Mouse (Mus musculus) heart, postnatal 0 days (tissue): Measurements from ENCODE around the gene Hus1. TPM values are rescaled to one million over a fixed set of nuclear protein-coding genes. Genes with fewer than 3 reads are reported as not detected.
A peak's percentile ranks its signal among the peaks of the same experiment; 100 is the strongest.

Source experiments
- ATAC-seq: fragments of 200-750 bp; cut with Nextera tagmentation; 2 replicates; pipeline ENCODE4 v1.8.0; 2017; ENCODE audit warnings: low read depth, moderate number of reproducible peaks, moderate library complexity; ENCODE audit not compliant: insufficient read depth
- DNase-seq: peaks from one replicate; pipeline ENCODE4 v3.0.0-alpha.2; 2016; ENCODE audit warnings: low spot score
- H3K27ac ChIP-seq: fragments of 300-500 bp; sonication (generic); 2 replicates; pipeline ENCODE4 v1.5.1; 2014; ENCODE audit warnings: low read depth, mild to moderate bottlenecking
- H3K27me3 ChIP-seq: fragments of 300-500 bp; sonication (generic); 2 replicates; pipeline ENCODE4 v1.6.1; 2014; ENCODE audit warnings: low read length, mixed read lengths; ENCODE audit not compliant: control insufficient read depth, insufficient read depth
- H3K36me3 ChIP-seq: fragments of 300-500 bp; sonication (generic); replicated peaks from 2 replicates; pipeline ENCODE4 v1.6.1; 2014; ENCODE audit warnings: low read length, mixed read lengths; ENCODE audit not compliant: control insufficient read depth, insufficient read depth
- H3K4me1 ChIP-seq: fragments of 300-500 bp; sonication (generic); 2 replicates; pipeline ENCODE4 v1.6.1; 2014; ENCODE audit warnings: antibody characterized with exemption; ENCODE audit not compliant: control insufficient read depth, insufficient read depth
- H3K4me2 ChIP-seq: fragments of 300-500 bp; sonication (generic); 2 replicates; pipeline ENCODE4 v1.6.1; 2014; ENCODE audit warnings: low read depth, mild to moderate bottlenecking, low read length, moderate library complexity
- H3K4me3 ChIP-seq: fragments of 300-500 bp; sonication (generic); 2 replicates; pipeline ENCODE4 v1.5.1; 2014; ENCODE audit warnings: low read depth, low read length
- H3K9ac ChIP-seq: fragments of 300-500 bp; sonication (generic); replicated peaks from 2 replicates; pipeline ENCODE4 v1.6.1; 2014; ENCODE audit warnings: low read depth, low read length, mixed read lengths
- H3K9me3 ChIP-seq: fragments of 300-500 bp; sonication (generic); replicated peaks from 2 replicates; pipeline ENCODE4 v1.6.1; 2016; ENCODE audit warnings: low read length; ENCODE audit not compliant: control insufficient read depth
- CTCF ChIP-seq: IDR thresholded peaks from 2 replicates; pipeline ENCODE4 v1.5.1; 2016; ENCODE audit warnings: antibody characterized with exemption, control low read depth, low read depth
- EP300 ChIP-seq: IDR thresholded peaks from 2 replicates; pipeline ENCODE4 v1.6.1; 2016; ENCODE audit warnings: antibody characterized with exemption, low read depth
- WGBS: fragments of 180-500 bp; shearing (Covaris S2); extraction: QIAGEN DNeasy Blood & Tissue Kit; methylation state at CpG from one replicate; pipeline ENCODE4 v1.1.7; 2014; 5-methylcytosine and 5-hydroxymethylcytosine counted together
- polyA plus RNA-seq: library from polyadenylated mRNA; unstranded; fragments of >200 nt; fragmentation: Nextera tagmentation; extraction: Ambion mirVana; gene quantifications from 2 replicates; pipeline ENCODE4 v1.2.1, GENCODE M21; 2015
- total RNA-seq: library from RNA; depleted of rRNA; stranded (reverse); fragments of >200 nt; gene quantifications from 2 replicates; pipeline ENCODE4 v1.2.3, GENCODE M21; 2014; ENCODE audit warnings: low replicate concordance

Gene Hus1
- total and polyA plus RNA-seq, 2 experiments from 2014 or later: 8.4 to 14.4 TPM

DNA sequence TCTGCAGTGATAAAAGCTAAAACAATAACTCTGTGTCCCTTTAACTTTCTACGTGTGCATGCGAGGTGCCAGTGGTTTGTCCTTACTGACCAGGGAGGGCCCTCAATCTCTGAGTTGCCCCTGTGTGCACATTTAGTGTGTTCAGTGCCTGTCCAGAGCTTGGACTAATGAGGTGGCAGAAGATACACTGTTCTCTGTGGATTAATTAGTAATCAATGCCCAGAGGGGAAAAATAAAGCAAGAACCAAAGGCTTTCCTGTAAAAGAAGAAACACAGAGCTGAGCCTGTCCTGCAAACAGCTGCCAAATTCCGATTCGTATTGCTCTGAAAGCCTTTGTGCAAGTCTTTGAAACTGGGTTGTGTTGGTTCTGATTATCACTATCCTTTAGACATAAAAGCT is 39.2 kb upstream of the Hus1 start:
- H3K27ac ChIP-seq: no peak overlapping the region
- H3K9ac ChIP-seq: no peak overlapping the region
- no peak for ATAC-seq
- H3K36me3 ChIP-seq: no peaks in the 10 kb centered on the region
- WGBS: 67% methylated on average over 4 of the region's 4 CpGs
- H3K4me1 ChIP-seq: peaks cover 18% of the 10 kb centered on the region
- H3K9me3 ChIP-seq: no peaks in the 10 kb centered on the region
- TF ChIP-seq CTCF (no peak), EP300 (no peak)
- no peak for DNase-seq
- no peak overlapping the region for H3K4me3 ChIP-seq
- H3K4me2 ChIP-seq: peak overlapping the region; percentile 80
- no peaks in the 10 kb centered on the region for H3K27me3 ChIP-seq

DNA sequence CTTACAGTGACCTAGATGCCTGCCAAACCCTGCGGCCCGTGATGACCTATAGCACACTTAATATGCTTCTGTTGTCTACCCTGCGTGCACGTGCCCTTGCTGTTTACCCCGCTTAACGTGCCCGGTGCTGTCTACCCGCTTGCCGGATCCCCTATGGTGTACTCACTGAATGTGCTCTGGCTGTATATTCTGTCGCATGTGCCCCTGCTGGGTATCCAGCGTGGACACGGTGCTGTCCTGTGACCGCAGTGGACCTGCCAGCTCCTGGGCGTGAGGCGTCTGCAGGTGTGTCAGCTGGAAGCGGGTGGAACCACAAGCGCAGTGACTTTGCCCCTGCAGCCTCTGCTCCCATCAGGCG is 37.7 kb upstream of the Hus1 start, which contains the start of gene Sun3:
Gene Sun3, minus strand, starts transcription at position 289 of the 358 bp plus-strand sequence.
- Histone ChIP-seq H3K4me1 (peaks cover 18% of the 10 kb centered on the region), H3K9me3 (no peaks in the 10 kb centered on the region), H3K36me3 (no peaks in the 10 kb centered on the region), H3K4me2 (peak within 1 kb of the TSS; percentile 80), H3K27me3 (no peaks in the 10 kb centered on the region), H3K9ac (peak within 1 kb of the TSS; percentile 1; the same call in 1 of the 2 replicates), H3K4me3 (peak within 1 kb of the TSS; percentile 54), H3K27ac (peak within 1 kb of the TSS; percentile 88)
- TF ChIP-seq EP300 (no peak), CTCF (no peak)
- WGBS: under 1% methylated on average over 18 of the region's 18 CpGs
- DNase-seq: no peak
- peak; percentile 25 for ATAC-seq

- Histone ChIP-seq H3K4me3 (peak within 1 kb of the TSS; percentile 54), H3K36me3 (no peaks in the 10 kb centered on the region), H3K9me3 (no peaks in the 10 kb centered on the region), H3K9ac (peak within 1 kb of the TSS; percentile 1; the same call in 1 of the 2 replicates), H3K4me2 (peak within 1 kb of the TSS; percentile 80), H3K4me1 (peaks cover 18% of the 10 kb centered on the region), H3K27me3 (no peaks in the 10 kb centered on the region), H3K27ac (peak within 1 kb of the TSS; percentile 88)
- peak; percentile 97 for ATAC-seq
- peak; percentile 91 for DNase-seq
- WGBS: 3% methylated on average over 21 of the region's 21 CpGs
- TF ChIP-seq EP300: no peak
- no peak for TF ChIP-seq CTCF
These were observed 37.2 kb upstream of the Hus1 start, which contains the start of gene Gm11992 for GRCm38 (mm10) chr11:9048011-9048702. TSS of gene Gm11992 (plus strand) at chr11:9048594.

DNA sequence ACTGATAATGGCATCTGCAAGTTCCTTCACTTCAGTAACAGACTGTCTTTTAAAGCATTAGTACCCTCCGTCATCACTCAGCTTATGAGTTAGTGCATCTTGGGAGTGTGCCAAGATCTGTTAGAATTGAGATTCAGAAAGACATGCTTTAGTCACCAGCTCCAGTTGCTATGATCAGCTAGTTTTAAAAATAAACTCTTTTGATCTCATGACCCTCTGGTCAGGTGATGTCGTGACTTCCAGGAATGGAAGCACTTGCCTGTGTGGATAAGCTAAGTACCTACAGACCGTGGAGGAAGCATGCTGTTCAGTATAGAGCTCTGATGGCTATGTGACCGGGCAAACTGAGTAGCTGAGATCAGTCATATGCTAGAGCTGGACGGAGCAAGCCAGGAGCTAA is 36.1 kb upstream of the Hus1 start:
- peak; percentile 82 for DNase-seq
- Histone ChIP-seq H3K9ac (no peak overlapping the region), H3K36me3 (no peaks in the 10 kb centered on the region), H3K4me1 (peaks cover 18% of the 10 kb centered on the region), H3K27ac (peak overlapping the region; percentile 88), H3K4me3 (no peak overlapping the region), H3K9me3 (no peaks in the 10 kb centered on the region), H3K27me3 (no peaks in the 10 kb centered on the region), H3K4me2 (no peak overlapping the region)
- peak; percentile 81 for ATAC-seq
- no peak for TF ChIP-seq CTCF
- peak; percentile 95 for TF ChIP-seq EP300
- 21% methylated on average over 5 of the region's 5 CpGs for WGBS

DNA sequence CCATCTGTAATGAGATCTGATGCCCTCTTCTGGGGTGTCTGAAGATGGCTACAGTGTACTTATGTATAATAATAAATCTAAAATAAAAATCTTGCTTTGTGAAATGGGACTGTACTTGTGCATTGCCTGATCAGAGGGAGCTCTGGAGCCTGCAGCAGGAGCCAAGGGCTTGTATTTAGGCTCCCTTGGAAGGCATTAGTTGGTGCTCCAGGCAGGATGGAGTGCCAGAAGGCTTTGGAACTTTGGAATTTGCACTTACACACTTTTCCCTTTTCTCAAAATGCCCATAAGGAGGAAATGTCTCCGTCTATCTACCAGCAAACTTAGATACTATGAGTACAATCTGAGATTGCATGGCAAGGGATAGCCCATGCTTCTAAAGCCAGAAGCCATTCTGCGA is 35.6 kb upstream of the Hus1 start:
- Histone ChIP-seq H3K27me3 (no peaks in the 10 kb centered on the region), H3K4me2 (no peak overlapping the region), H3K4me3 (no peak overlapping the region), H3K4me1 (peaks cover 18% of the 10 kb centered on the region), H3K27ac (peak overlapping the region; percentile 88), H3K9ac (no peak overlapping the region), H3K9me3 (no peaks in the 10 kb centered on the region), H3K36me3 (no peaks in the 10 kb centered on the region)
- no peak for DNase-seq
- TF ChIP-seq EP300: no peak
- TF ChIP-seq CTCF: no peak
- WGBS: 45% methylated on average over 2 of the region's 2 CpGs
- no peak for ATAC-seq

DNA sequence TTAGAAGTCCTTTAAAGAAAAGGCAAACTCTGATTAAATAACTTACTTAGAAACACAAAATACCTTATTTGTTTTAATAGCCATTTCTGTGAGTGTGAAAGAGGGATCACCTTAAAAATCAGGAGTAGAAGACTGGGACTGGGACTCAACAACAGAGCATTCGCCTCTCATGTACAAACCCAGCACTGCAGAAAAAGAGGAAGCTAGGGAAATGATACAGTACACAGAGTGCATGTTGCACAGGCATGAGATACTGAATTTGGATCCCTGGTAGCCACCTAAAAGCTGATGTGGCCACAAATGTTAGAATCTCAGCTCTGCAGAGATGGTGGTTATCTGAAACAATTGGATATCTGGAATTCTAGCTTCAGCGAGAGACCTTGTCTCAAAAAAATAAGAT is 20.5 kb upstream of the Hus1 start:
- Histone ChIP-seq H3K9me3 (no peaks in the 10 kb centered on the region), H3K36me3 (no peaks in the 10 kb centered on the region), H3K4me2 (no peak overlapping the region), H3K4me3 (no peak overlapping the region), H3K4me1 (no peaks in the 10 kb centered on the region), H3K9ac (no peak overlapping the region), H3K27ac (no peak overlapping the region), H3K27me3 (no peaks in the 10 kb centered on the region)
- WGBS: 67% methylated on average over 2 of the region's 2 CpGs
- no peak for DNase-seq
- no peak for TF ChIP-seq EP300
- no peak for ATAC-seq
